Comparison of ENCODE assay signal across 21 mouse cellular contexts in genomic region chr5:65488725-65489124, GRCm38 (mm10). TPM values are rescaled to one million over a fixed set of nuclear protein-coding genes. Genes with fewer than 3 reads are reported as not detected.
DNase-seq lines count a peak whose midpoint lies in the region; ATAC-seq and TF ChIP-seq lines count a peak whose summit lies in the region.
"Had no signal": no experiment of that assay in that cellular context is flagged by ENCODE, and none has a peak within 500 bp of the region (broad histone marks: within the 10 kb centered on the region; RNA-seq: fewer than 3 reads in every experiment).

No protein-coding gene starts in this region.

- H3K4me1 ChIP-seq in intestine, embryonic 16.5 days (ENCODE audit: control insufficient read depth, insufficient read depth, low read length): peaks cover 11% of the 10 kb centered on the region
- peaks cover 2% of the 10 kb centered on the region; the same call in 1 of the 2 replicates for H3K4me1 ChIP-seq in intestine, postnatal 0 days (replicated peaks; ENCODE audit: control insufficient read depth, insufficient read depth, low read length)
- peaks cover 38% of the 10 kb centered on the region for H3K4me1 ChIP-seq in neural tube, embryonic 13.5 days (replicated peaks)
- H3K4me1 ChIP-seq in neural tube, embryonic 15.5 days: peaks cover 38% of the 10 kb centered on the region

- H3K9ac ChIP-seq in intestine, embryonic 16.5 days (ENCODE audit: low read depth, low read length): no peak overlapping the region
- no peak overlapping the region for H3K9ac ChIP-seq in intestine, postnatal 0 days (ENCODE audit: low read depth, low read length)
- 0 out of 2 replicates have a peak overlapping the region, but pooled peaks have one; percentile 22 for H3K9ac ChIP-seq in neural tube, embryonic 13.5 days
- no peak overlapping the region for H3K9ac ChIP-seq in neural tube, embryonic 15.5 days (replicated peaks)
- H3K9ac ChIP-seq: hindbrain, embryonic 13.5 days; limb, embryonic 12.5 days; neural tube, embryonic 12.5 days had no signal

- no peak overlapping the region for H3K4me2 ChIP-seq in intestine, embryonic 16.5 days (ENCODE audit: low read depth, low read length)
- no peak overlapping the region for H3K4me2 ChIP-seq in intestine, postnatal 0 days (replicated peaks; ENCODE audit: low read depth)
- no peak overlapping the region for H3K4me2 ChIP-seq in neural tube, embryonic 13.5 days
- H3K4me2 ChIP-seq in neural tube, embryonic 15.5 days: no peak overlapping the region
- H3K4me2 ChIP-seq: hindbrain, embryonic 13.5 days; limb, embryonic 12.5 days; neural tube, embryonic 12.5 days had no signal

- H3K27ac ChIP-seq in intestine, embryonic 16.5 days (ENCODE audit: low read length): peak overlapping the region; percentile 41; the same call in 1 of the 2 replicates
- H3K27ac ChIP-seq in intestine, postnatal 0 days (ENCODE audit: low read depth, low read length): no peak overlapping the region
- no peak overlapping the region for H3K27ac ChIP-seq in neural tube, embryonic 13.5 days (replicated peaks)
- H3K27ac ChIP-seq in neural tube, embryonic 15.5 days (replicated peaks): no peak overlapping the region
- H3K27ac ChIP-seq: hindbrain, embryonic 13.5 days; kidney, postnatal 0 days; limb, embryonic 12.5 days; macrophage; neural tube, embryonic 12.5 days had no signal

- DNase-seq in gastrocnemius, postnatal 10 days: peak; percentile 23
- DNase-seq in skeletal muscle tissue, adult 2 months (ENCODE audit: low read depth, low spot score): peak; percentile 63
- DNase-seq in embryo, embryonic 9.5 days (ENCODE audit: extremely low spot score): no peak
- DNase-seq: adrenal gland, postnatal 36 days; right cerebral cortex, adult 18-20 months had no signal

- no peak overlapping the region for H3K4me3 ChIP-seq in intestine, embryonic 16.5 days (ENCODE audit: low read length)
- no peak overlapping the region for H3K4me3 ChIP-seq in intestine, postnatal 0 days (ENCODE audit: low read depth, low read length)
- no peak overlapping the region for H3K4me3 ChIP-seq in neural tube, embryonic 13.5 days
- no peak overlapping the region for H3K4me3 ChIP-seq in neural tube, embryonic 15.5 days (replicated peaks)
- H3K4me3 ChIP-seq: hindbrain, embryonic 13.5 days; limb, embryonic 12.5 days; neural tube, embryonic 12.5 days had no signal

- ATAC-seq in intestine, embryonic 16.5 days: no peak
- no peak for ATAC-seq in intestine, postnatal 0 days
- ATAC-seq in neural tube, embryonic 13.5 days (ENCODE audit: low read depth): no peak
- ATAC-seq in neural tube, embryonic 15.5 days (ENCODE audit: low FRiP score): no peak
- ATAC-seq in megakaryocyte-erythroid progenitor cell, adult 5-6 weeks (replicated peaks; ENCODE audit: low FRiP score, low TSS enrichment, poor library complexity, severe bottlenecking): no peak
- ATAC-seq: activated CD4-positive, CD25-positive, alpha-beta regulatory T cell, adult 4 months; forebrain, embryonic 16.5 days; midbrain, embryonic 16.5 days had no signal

- 79% methylated on average over 7 of the region's 7 CpGs for WGBS in intestine, embryonic 16.5 days
- WGBS in intestine, postnatal 0 days: 58% methylated on average over 7 of the region's 7 CpGs
- WGBS in neural tube, embryonic 13.5 days: 81% methylated on average over 7 of the region's 7 CpGs
- 86% methylated on average over 7 of the region's 7 CpGs for WGBS in neural tube, embryonic 15.5 days

- H3K9me3 ChIP-seq in intestine, embryonic 16.5 days (ENCODE audit: control insufficient read depth, low read length): no peaks in the 10 kb centered on the region
- H3K9me3 ChIP-seq in intestine, postnatal 0 days (ENCODE audit: control insufficient read depth): no peaks in the 10 kb centered on the region
- no peaks in the 10 kb centered on the region for H3K9me3 ChIP-seq in neural tube, embryonic 13.5 days
- H3K9me3 ChIP-seq in neural tube, embryonic 15.5 days (replicated peaks): no peaks in the 10 kb centered on the region
- H3K9me3 ChIP-seq: hindbrain, embryonic 13.5 days; limb, embryonic 12.5 days; neural tube, embryonic 12.5 days had no signal

- no peak for TF ChIP-seq CTCF in intestine, postnatal 0 days (IDR thresholded peaks at IDR 0.05; ENCODE audit: low read depth)

- no peaks in the 10 kb centered on the region for H3K36me3 ChIP-seq in intestine, embryonic 16.5 days (ENCODE audit: control insufficient read depth, insufficient read depth, low read length)
- no peaks in the 10 kb centered on the region for H3K36me3 ChIP-seq in intestine, postnatal 0 days (ENCODE audit: control insufficient read depth, insufficient read depth)
- H3K36me3 ChIP-seq in neural tube, embryonic 13.5 days: no peaks in the 10 kb centered on the region
- no peaks in the 10 kb centered on the region for H3K36me3 ChIP-seq in neural tube, embryonic 15.5 days
- H3K36me3 ChIP-seq: hindbrain, embryonic 13.5 days; neural tube, embryonic 12.5 days had no signal

- no peaks in the 10 kb centered on the region for H3K27me3 ChIP-seq in intestine, embryonic 16.5 days (replicated peaks; ENCODE audit: control insufficient read depth, insufficient read depth, low read length)
- no peaks in the 10 kb centered on the region for H3K27me3 ChIP-seq in intestine, postnatal 0 days (replicated peaks; ENCODE audit: control insufficient read depth, insufficient read depth, low read length)
- no peaks in the 10 kb centered on the region for H3K27me3 ChIP-seq in neural tube, embryonic 13.5 days
- H3K27me3 ChIP-seq in neural tube, embryonic 15.5 days (replicated peaks): no peaks in the 10 kb centered on the region
- H3K27me3 ChIP-seq: hindbrain, embryonic 13.5 days; limb, embryonic 12.5 days; neural tube, embryonic 12.5 days had no signal

RNA-seq across cellular contexts. Expression of gene Gm43552, which starts 3.9 kb away (rescaled TPM):
- polyA plus RNA-seq in intestine, embryonic 16.5 days (2015; fragmentation: Nextera tagmentation; extraction: Ambion mirVana): not detected in 2 replicates
- polyA plus RNA-seq in intestine, postnatal 0 days (2015; fragmentation: Nextera tagmentation; extraction: Ambion mirVana): not detected in 2 replicates
- polyA plus RNA-seq in neural tube, embryonic 13.5 days (2015; fragmentation: Nextera tagmentation; extraction: Ambion mirVana): not detected in 2 replicates
- polyA plus RNA-seq in neural tube, embryonic 15.5 days (2015; fragmentation: Nextera tagmentation; extraction: Ambion mirVana): 1.1 TPM in 1 of 2 replicates, not detected in the other
- total RNA-seq in gastrocnemius, postnatal 10 days (2021): 1 to 10 TPM; 1.3 to 3.7 TPM
- not detected in 2 replicates for total RNA-seq in megakaryocyte-erythroid progenitor cell, adult 5-6 weeks (2014; fragmentation: Nextera tagmentation)
- not detected in 2 replicates for total RNA-seq in megakaryocyte-erythroid progenitor cell, adult 5-6 weeks (2017)
- total RNA-seq: common myeloid progenitor, adult 5-6 weeks; granulocyte monocyte progenitor cell, adult 5-6 weeks had no signal
- polyA plus RNA-seq: activated CD4-positive, CD25-positive, alpha-beta regulatory T cell, adult 4 months; forebrain, embryonic 16.5 days; limb, embryonic 12.5 days; liver, embryonic 16.5 days; macrophage; midbrain, embryonic 16.5 days; neural tube, embryonic 12.5 days had no signal

RNA-seq across cellular contexts. Expression of gene Smim14, which starts 48.3 kb away (rescaled TPM):
- polyA plus RNA-seq in intestine, embryonic 16.5 days (2015; fragmentation: Nextera tagmentation; extraction: Ambion mirVana): 153 and 159 TPM in 2 replicates
- polyA plus RNA-seq in intestine, postnatal 0 days (2015; fragmentation: Nextera tagmentation; extraction: Ambion mirVana): 250 and 257 TPM in 2 replicates
- 185 and 191 TPM in 2 replicates for polyA plus RNA-seq in neural tube, embryonic 13.5 days (2015; fragmentation: Nextera tagmentation; extraction: Ambion mirVana)
- 187 and 197 TPM in 2 replicates for polyA plus RNA-seq in neural tube, embryonic 15.5 days (2015; fragmentation: Nextera tagmentation; extraction: Ambion mirVana)
- 10 to 100 TPM; 45.5 to 49.0 TPM for total RNA-seq in gastrocnemius, postnatal 10 days (2021)
- total RNA-seq in megakaryocyte-erythroid progenitor cell, adult 5-6 weeks (2014; fragmentation: Nextera tagmentation): 23.2 and 24.9 TPM in 2 replicates
- 26.1 and 26.9 TPM in 2 replicates for total RNA-seq in megakaryocyte-erythroid progenitor cell, adult 5-6 weeks (2017)

RNA-seq across cellular contexts. Expression of gene Ube2k, which starts 48.3 kb away (rescaled TPM):
- polyA plus RNA-seq in intestine, embryonic 16.5 days (2015; fragmentation: Nextera tagmentation; extraction: Ambion mirVana): 125 and 129 TPM in 2 replicates
- 102 and 111 TPM in 2 replicates for polyA plus RNA-seq in intestine, postnatal 0 days (2015; fragmentation: Nextera tagmentation; extraction: Ambion mirVana)
- 204 and 218 TPM in 2 replicates for polyA plus RNA-seq in neural tube, embryonic 13.5 days (2015; fragmentation: Nextera tagmentation; extraction: Ambion mirVana)
- 200 and 217 TPM in 2 replicates for polyA plus RNA-seq in neural tube, embryonic 15.5 days (2015; fragmentation: Nextera tagmentation; extraction: Ambion mirVana)
- total RNA-seq in gastrocnemius, postnatal 10 days (2021): 10 to 100 TPM; 76.8 to 81.2 TPM
- 109 and 117 TPM in 2 replicates for total RNA-seq in megakaryocyte-erythroid progenitor cell, adult 5-6 weeks (2014; fragmentation: Nextera tagmentation)
- total RNA-seq in megakaryocyte-erythroid progenitor cell, adult 5-6 weeks (2017): 53.3 and 60.8 TPM in 2 replicates

RNA-seq across cellular contexts. Expression of gene Ugdh, which starts 53.0 kb away (rescaled TPM):
- 266 and 271 TPM in 2 replicates for polyA plus RNA-seq in intestine, embryonic 16.5 days (2015; fragmentation: Nextera tagmentation; extraction: Ambion mirVana)
- polyA plus RNA-seq in intestine, postnatal 0 days (2015; fragmentation: Nextera tagmentation; extraction: Ambion mirVana): 298 and 303 TPM in 2 replicates
- polyA plus RNA-seq in neural tube, embryonic 13.5 days (2015; fragmentation: Nextera tagmentation; extraction: Ambion mirVana): 47.1 and 56.8 TPM in 2 replicates
- 44.1 and 63.4 TPM in 2 replicates for polyA plus RNA-seq in neural tube, embryonic 15.5 days (2015; fragmentation: Nextera tagmentation; extraction: Ambion mirVana)
- 10 to 100 TPM; 20.7 to 24.6 TPM for total RNA-seq in gastrocnemius, postnatal 10 days (2021)
- 12.1 and 14.1 TPM in 2 replicates for total RNA-seq in megakaryocyte-erythroid progenitor cell, adult 5-6 weeks (2014; fragmentation: Nextera tagmentation)
- total RNA-seq in megakaryocyte-erythroid progenitor cell, adult 5-6 weeks (2017): 19.4 and 51.7 TPM in 2 replicates
